Mouse (Mus musculus) liver, embryonic 13.5 days (tissue): ENCODE data around the gene Slc6a11. TPM values are rescaled to one million over a fixed set of nuclear protein-coding genes. Genes with fewer than 3 reads are reported as not detected.
A peak's percentile ranks its signal among the peaks of the same experiment; 100 is the strongest.

Experiments
- ATAC-seq: fragments of 200-750 bp; cut with Nextera tagmentation; 2 replicates; pipeline ENCODE4 v1.8.0; 2017; ENCODE audit warnings: low read depth, mild to moderate bottlenecking, moderate number of reproducible peaks, moderate library complexity
- DNase-seq: peaks from one replicate; pipeline ENCODE4 v3.0.0; 2022
- H3K27ac ChIP-seq: fragments of 300-500 bp; sonication (generic); 2 replicates; pipeline ENCODE4 v1.5.1; 2015; ENCODE audit warnings: moderate library complexity, mild to moderate bottlenecking, inconsistent platforms
- H3K27me3 ChIP-seq: fragments of 300-500 bp; sonication (generic); 2 replicates; pipeline ENCODE4 v1.6.1; 2015; ENCODE audit warnings: mild to moderate bottlenecking, inconsistent platforms
- H3K36me3 ChIP-seq: fragments of 300-500 bp; sonication (generic); 2 replicates; pipeline ENCODE4 v1.6.1; 2015; ENCODE audit warnings: mild to moderate bottlenecking, inconsistent platforms
- H3K4me1 ChIP-seq: fragments of 300-500 bp; sonication (generic); replicated peaks from 2 replicates; pipeline ENCODE4 v1.6.1; 2015; ENCODE audit warnings: inconsistent platforms
- H3K4me2 ChIP-seq: fragments of 300-500 bp; sonication (generic); 2 replicates; pipeline ENCODE4 v1.6.1; 2015; ENCODE audit warnings: inconsistent platforms, mild to moderate bottlenecking, moderate library complexity
- H3K4me3 ChIP-seq: fragments of 300-500 bp; sonication (generic); replicated peaks from 2 replicates; pipeline ENCODE4 v1.5.1; 2015; ENCODE audit warnings: mild to moderate bottlenecking, inconsistent platforms
- H3K9ac ChIP-seq: fragments of 300-500 bp; sonication (generic); 2 replicates; pipeline ENCODE4 v1.6.1; 2015; ENCODE audit warnings: mild to moderate bottlenecking, inconsistent platforms
- H3K9me3 ChIP-seq: fragments of 300-500 bp; sonication (generic); replicated peaks from 2 replicates; pipeline ENCODE4 v1.6.1; 2016; ENCODE audit warnings: inconsistent platforms
- WGBS: fragments of 180-500 bp; shearing (Covaris S2); methylation state at CpG from one replicate; pipeline ENCODE4 v1.1.7; 2015; ENCODE audit not compliant: insufficient replicate concordance; 5-methylcytosine and 5-hydroxymethylcytosine counted together
- polyA plus RNA-seq: library from polyadenylated mRNA; unstranded; fragments of >200 nt; fragmentation: Nextera tagmentation; extraction: Ambion mirVana; gene quantifications from 2 replicates; pipeline ENCODE4 v1.2.1, GENCODE M21; 2015

Slc6a11 gene
- polyA plus RNA-seq, 1 experiment from 2014 or later = 0.14 TPM

- 46% methylated on average over 3 of the region's 3 CpGs for WGBS
- no peak overlapping the region for H3K4me3 ChIP-seq
- H3K4me1 ChIP-seq = no peaks in the 10 kb centered on the region
- ATAC-seq = peak; percentile 36; the same call in 1 of the 2 replicates
- H3K27me3 ChIP-seq = no peaks in the 10 kb centered on the region
- no peaks in the 10 kb centered on the region for H3K36me3 ChIP-seq
- no peak for DNase-seq
- no peak overlapping the region for H3K9ac ChIP-seq
- H3K4me2 ChIP-seq = no peak overlapping the region
- H3K9me3 ChIP-seq = no peaks in the 10 kb centered on the region
- H3K27ac ChIP-seq = no peak overlapping the region
Measured at GRCm38 (mm10) chr6:114228196-114228595, 97.2 kb downstream of the Slc6a11 start.

- 19% methylated on average over 6 of the region's 6 CpGs for WGBS
- Histone ChIP-seq H3K9me3 (no peaks in the 10 kb centered on the region), H3K4me2 (no peak overlapping the region), H3K4me1 (no peaks in the 10 kb centered on the region), H3K27me3 (no peaks in the 10 kb centered on the region), H3K9ac (no peak overlapping the region), H3K27ac (no peak overlapping the region), H3K36me3 (no peaks in the 10 kb centered on the region), H3K4me3 (no peak overlapping the region)
- DNase-seq (no peak), ATAC-seq (no peak)
Measured at GRCm38 (mm10) chr6:114238892-114239644, 108.0 kb downstream of the Slc6a11 start.

GRCm38 (mm10) chr6:114245665-114246064 lies 114.6 kb downstream of the Slc6a11 start:
- no peak overlapping the region for H3K4me3 ChIP-seq
- 69% methylated on average over 11 of the region's 11 CpGs for WGBS
- ATAC-seq = no peak
- H3K27ac ChIP-seq = no peak overlapping the region
- H3K27me3 ChIP-seq = peaks cover 4% of the 10 kb centered on the region; the same call in 1 of the 2 replicates
- H3K9me3 ChIP-seq = no peaks in the 10 kb centered on the region
- no peak overlapping the region for H3K4me2 ChIP-seq
- H3K4me1 ChIP-seq = no peaks in the 10 kb centered on the region
- H3K36me3 ChIP-seq = no peaks in the 10 kb centered on the region
- H3K9ac ChIP-seq = no peak overlapping the region
- DNase-seq = no peak

DNA sequence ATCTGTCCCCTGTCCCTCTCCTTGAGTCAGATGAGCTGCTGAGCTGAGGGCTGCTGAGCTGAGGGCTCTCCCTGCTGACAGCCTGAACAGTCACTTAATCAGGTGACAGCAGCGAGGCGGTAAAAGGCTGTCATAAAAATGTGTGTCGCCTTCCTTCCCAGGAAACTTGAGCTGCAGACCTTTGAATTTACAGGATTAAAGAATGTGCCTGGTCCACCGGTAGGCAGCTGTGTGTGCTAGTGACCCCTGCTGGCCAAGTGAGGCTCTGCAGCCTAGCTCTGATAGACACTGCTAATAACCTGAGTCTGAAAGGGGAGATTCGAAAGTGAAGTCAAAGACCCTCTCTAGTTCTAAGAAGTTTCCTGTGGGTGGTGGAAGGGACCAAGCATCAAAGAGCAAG lies 119.3 kb downstream of the Slc6a11 start:
- no peaks in the 10 kb centered on the region for H3K9me3 ChIP-seq
- H3K4me2 ChIP-seq = no peak overlapping the region
- WGBS = 8% methylated on average over 5 of the region's 5 CpGs
- DNase-seq (peak; percentile 15), ATAC-seq (no peak)
- no peak overlapping the region for H3K27ac ChIP-seq
- no peaks in the 10 kb centered on the region for H3K4me1 ChIP-seq
- no peak overlapping the region for H3K4me3 ChIP-seq
- peaks cover 4% of the 10 kb centered on the region for H3K27me3 ChIP-seq
- H3K9ac ChIP-seq = no peak overlapping the region
- no peaks in the 10 kb centered on the region for H3K36me3 ChIP-seq

DNA sequence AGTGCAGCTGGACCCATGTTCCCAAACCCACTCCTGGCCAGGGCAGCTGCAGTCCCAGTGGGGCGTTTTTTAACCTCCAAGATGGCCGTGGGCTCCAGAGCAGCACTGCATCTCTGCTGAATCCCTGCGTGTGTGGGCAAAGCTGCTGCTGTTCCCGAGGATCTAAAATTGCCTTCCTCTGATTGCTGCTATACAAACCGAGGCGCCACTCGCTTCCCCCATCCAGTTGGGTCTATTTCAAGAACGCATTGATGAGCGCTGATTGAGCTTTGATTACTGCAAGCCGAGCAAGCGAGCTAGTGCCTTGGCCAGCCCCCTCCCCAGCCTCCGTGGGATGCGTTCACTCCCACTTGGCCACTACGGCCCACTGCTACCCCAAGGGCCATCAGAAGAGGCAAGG lies 123.9 kb downstream of the Slc6a11 start:
- 69% methylated on average over 14 of the region's 14 CpGs for WGBS
- H3K4me3 ChIP-seq = no peak overlapping the region
- H3K36me3 ChIP-seq = no peaks in the 10 kb centered on the region
- H3K9ac ChIP-seq = no peak overlapping the region
- ATAC-seq (no peak), DNase-seq (no peak)
- no peaks in the 10 kb centered on the region for H3K9me3 ChIP-seq
- no peaks in the 10 kb centered on the region for H3K4me1 ChIP-seq
- H3K27ac ChIP-seq = no peak overlapping the region
- H3K4me2 ChIP-seq = no peak overlapping the region
- H3K27me3 ChIP-seq = no peaks in the 10 kb centered on the region; the same call in none of the 2 replicates

- WGBS = 48% methylated on average over 1 of the region's 1 CpGs
- Histone ChIP-seq H3K27me3 (no peaks in the 10 kb centered on the region), H3K9ac (no peak overlapping the region), H3K27ac (no peak overlapping the region), H3K9me3 (no peaks in the 10 kb centered on the region), H3K4me3 (no peak overlapping the region), H3K4me1 (no peaks in the 10 kb centered on the region), H3K36me3 (no peaks in the 10 kb centered on the region), H3K4me2 (no peak overlapping the region)
- DNase-seq = no peak
- no peak for ATAC-seq
Measured at GRCm38 (mm10) chr6:114257762-114258361, 126.8 kb downstream of the Slc6a11 start.

- no peaks in the 10 kb centered on the region for H3K27me3 ChIP-seq
- no peak overlapping the region for H3K4me2 ChIP-seq
- H3K4me1 ChIP-seq = no peaks in the 10 kb centered on the region
- H3K9ac ChIP-seq = no peak overlapping the region
- no peak overlapping the region for H3K4me3 ChIP-seq
- no peak for ATAC-seq
- no peak for DNase-seq
- no peak overlapping the region for H3K27ac ChIP-seq
- no peaks in the 10 kb centered on the region for H3K9me3 ChIP-seq
- H3K36me3 ChIP-seq = no peaks in the 10 kb centered on the region
- WGBS = 24% methylated on average over 3 of the region's 3 CpGs
Measured at GRCm38 (mm10) chr6:114258661-114259193, 127.7 kb downstream of the Slc6a11 start.

DNA sequence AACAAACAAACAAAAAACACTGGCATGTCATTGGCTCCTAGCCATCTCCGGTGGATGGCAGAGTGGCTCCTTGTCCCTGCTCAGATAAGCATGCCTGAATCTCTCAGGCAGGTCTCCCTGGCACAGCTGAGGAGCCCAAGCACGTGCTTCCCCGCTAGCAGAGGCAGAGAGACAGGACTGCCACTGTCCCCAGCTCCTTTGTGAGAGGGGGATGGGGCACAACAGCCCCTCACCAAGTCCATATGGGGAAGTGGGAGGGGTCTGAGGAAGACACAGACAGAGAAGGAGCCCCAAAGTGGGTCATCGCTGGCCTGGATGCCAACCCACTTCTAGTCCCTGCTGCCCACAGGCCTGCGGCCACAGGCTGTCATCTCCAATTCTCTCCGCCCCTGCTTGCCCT lies 130.6 kb downstream of the Slc6a11 start:
- no peak for DNase-seq
- H3K4me1 ChIP-seq = no peaks in the 10 kb centered on the region
- H3K27me3 ChIP-seq = no peaks in the 10 kb centered on the region

GRCm38 (mm10) chr6:114264010-114264409 lies 133.0 kb downstream of the Slc6a11 start:
- no peak overlapping the region for H3K27ac ChIP-seq
- H3K27me3 ChIP-seq = 0 out of 2 replicates have a peak, but pooled peaks cover 4% of the 10 kb centered on the region
- no peak overlapping the region for H3K4me3 ChIP-seq
- no peak overlapping the region for H3K9ac ChIP-seq
- no peaks in the 10 kb centered on the region for H3K36me3 ChIP-seq
- no peak overlapping the region for H3K4me2 ChIP-seq
- no peak for DNase-seq
- H3K9me3 ChIP-seq = no peaks in the 10 kb centered on the region
- no peaks in the 10 kb centered on the region for H3K4me1 ChIP-seq
- WGBS = 62% methylated on average over 3 of the region's 3 CpGs
- no peak for ATAC-seq

More for the DNA sequence above, 130.6 kb downstream of the Slc6a11 start:
- WGBS = 53% methylated on average over 6 of the region's 6 CpGs
- ATAC-seq = no peak
- Histone ChIP-seq H3K9ac (no peak overlapping the region), H3K4me3 (no peak overlapping the region), H3K36me3 (no peaks in the 10 kb centered on the region), H3K9me3 (no peaks in the 10 kb centered on the region), H3K4me2 (no peak overlapping the region), H3K27ac (no peak overlapping the region)

DNA sequence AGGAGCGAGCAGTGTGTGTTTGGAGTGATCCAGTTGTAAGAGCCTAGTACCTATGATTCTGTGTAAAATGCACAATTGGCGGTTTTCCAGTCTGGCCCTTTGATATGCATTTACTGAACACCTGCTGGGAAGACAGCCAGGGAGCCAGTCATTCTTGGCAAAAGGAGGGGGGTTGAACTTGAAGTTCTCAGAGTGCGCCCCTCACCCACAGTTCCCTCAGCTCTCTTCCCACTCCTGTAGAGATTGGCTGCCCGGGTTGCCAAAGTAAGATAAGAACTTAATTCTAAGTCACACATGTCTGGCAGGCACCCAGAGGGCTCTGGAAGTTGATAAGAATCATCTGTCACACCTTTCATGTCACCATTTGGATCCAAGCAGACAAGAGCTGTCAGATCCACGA lies 133.4 kb downstream of the Slc6a11 start:
- H3K4me3 ChIP-seq = no peak overlapping the region
- H3K27me3 ChIP-seq = 0 out of 2 replicates have a peak, but pooled peaks cover 4% of the 10 kb centered on the region
- H3K4me1 ChIP-seq = no peaks in the 10 kb centered on the region
- H3K27ac ChIP-seq = no peak overlapping the region
- no peak overlapping the region for H3K4me2 ChIP-seq
- WGBS = 39% methylated on average over 5 of the region's 5 CpGs
- ATAC-seq = no peak
- H3K36me3 ChIP-seq = no peaks in the 10 kb centered on the region
- no peaks in the 10 kb centered on the region for H3K9me3 ChIP-seq
- no peak overlapping the region for H3K9ac ChIP-seq
- DNase-seq = no peak

DNA sequence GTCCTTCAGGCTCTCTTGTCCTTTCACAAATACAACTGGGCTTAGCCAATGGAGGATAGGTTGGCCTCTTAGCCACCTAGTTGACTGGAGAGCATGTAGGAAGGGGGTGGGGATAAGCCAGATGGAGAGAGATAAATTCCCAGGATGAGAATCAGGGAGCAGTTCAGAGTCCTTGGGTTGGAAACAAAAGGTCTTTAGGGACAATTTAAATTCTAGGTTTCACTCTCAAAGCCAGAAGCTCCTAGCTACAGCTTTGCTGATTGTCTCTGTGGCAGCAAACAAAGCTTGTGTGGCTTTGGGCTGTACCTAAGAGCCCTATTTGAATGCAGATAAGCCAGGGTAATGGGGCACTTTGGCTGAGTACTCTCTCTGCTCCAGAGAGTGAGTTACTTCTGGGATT lies 135.2 kb downstream of the Slc6a11 start:
- DNase-seq (no peak), ATAC-seq (no peak)
- Histone ChIP-seq H3K9me3 (no peaks in the 10 kb centered on the region), H3K36me3 (no peaks in the 10 kb centered on the region), H3K4me2 (no peak overlapping the region), H3K9ac (no peak overlapping the region), H3K4me1 (no peaks in the 10 kb centered on the region), H3K27me3 (0 out of 2 replicates have a peak, but pooled peaks cover 4% of the 10 kb centered on the region), H3K4me3 (no peak overlapping the region), H3K27ac (no peak overlapping the region)
